Mouse (Mus musculus) adrenal gland, postnatal 10 days (tissue): ENCODE data around the gene Rom1. TPM values are rescaled to one million over a fixed set of nuclear protein-coding genes. Genes with fewer than 3 reads are reported as not detected.
A peak's percentile ranks its signal among the peaks of the same experiment; 100 is the strongest.

Experiments
- DNase-seq: peaks from one replicate; pipeline ENCODE4 v3.0.0; 2021; ENCODE audit warnings: mixed read lengths
- total RNA-seq, 2 experiments: library from RNA; stranded (reverse); gene quantifications; 2 replicates each; pipeline ENCODE4 v1.2.3; 2021

The Rom1 gene
- total RNA-seq, 2 experiments from 2014 or later = 17.4 to 24.0 TPM

DNA sequence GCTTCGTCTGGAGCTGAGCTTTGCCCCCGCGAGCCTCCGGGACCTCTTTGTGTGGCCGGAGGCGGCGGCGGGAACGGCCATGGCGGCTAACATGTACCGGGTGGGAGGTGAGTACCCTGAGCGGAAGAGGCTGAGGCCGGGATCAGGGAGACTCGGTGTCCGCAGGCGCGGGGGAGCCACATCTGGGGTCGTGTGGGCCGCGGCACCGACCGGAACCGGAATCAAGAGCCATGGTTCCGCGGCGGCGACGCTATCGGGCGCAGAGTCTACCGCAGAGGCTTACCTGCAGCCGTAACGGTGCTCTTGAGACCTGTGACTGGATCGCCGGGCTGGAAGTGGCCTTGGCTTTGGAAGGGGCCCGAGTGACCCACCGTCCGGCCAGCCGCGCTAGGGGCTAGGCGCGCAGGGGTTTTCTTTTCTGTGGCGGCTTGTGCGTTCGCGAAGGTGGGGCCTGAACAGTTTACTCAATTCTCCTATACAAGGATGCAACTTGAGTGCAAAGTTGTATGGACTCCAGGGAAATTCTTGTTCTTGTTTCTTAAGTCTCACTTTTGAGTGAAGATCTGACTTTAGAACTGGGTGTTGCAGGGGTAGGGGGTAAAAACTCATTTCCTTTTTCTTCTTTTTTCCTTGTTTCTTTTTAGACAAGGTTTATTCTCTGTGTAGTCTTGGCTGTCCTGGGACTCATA, 13.3 kb upstream of the Rom1 start:
- DNase-seq = peak; percentile 74

DNA sequence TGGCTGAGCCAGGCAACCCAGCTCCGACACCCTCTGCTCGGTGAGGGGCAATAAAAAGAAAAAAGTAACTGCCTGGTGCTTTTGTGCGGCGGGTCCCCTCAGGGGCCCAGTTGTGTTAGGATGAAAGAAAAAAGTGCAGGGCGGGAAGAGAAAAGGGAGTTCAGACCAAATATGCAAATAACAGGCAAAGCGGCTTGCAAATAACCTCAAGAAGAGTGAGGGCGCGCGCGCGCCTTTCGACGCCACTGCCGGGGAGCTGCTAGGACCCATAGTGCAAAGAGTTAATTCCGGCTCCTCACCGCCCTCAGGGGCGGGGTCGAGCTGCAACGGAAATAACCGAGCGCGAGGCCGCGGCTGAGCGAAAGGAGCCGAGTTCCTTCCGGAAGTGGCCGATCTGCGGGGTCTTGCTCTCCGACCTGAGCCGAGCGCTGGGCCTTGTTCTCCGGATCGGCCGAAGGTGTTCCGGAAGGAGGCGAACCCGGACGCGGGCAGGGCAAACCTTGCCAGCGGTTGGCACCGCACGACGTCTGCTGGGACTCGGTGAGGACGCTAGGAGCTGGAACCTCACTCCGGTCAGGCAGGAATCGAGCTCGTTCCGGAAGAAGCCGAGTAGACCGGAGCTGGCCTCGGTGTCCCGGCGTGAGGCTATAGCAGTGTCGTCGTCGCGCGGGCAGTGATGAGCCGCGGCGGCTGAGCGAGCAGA, 12.5 kb upstream of the Rom1 start, which contains the start of gene Mta2:
Gene Mta2, plus strand, starts transcription at position 361 of the 703 bp plus-strand sequence.
- peak; percentile 99 for DNase-seq

DNA sequence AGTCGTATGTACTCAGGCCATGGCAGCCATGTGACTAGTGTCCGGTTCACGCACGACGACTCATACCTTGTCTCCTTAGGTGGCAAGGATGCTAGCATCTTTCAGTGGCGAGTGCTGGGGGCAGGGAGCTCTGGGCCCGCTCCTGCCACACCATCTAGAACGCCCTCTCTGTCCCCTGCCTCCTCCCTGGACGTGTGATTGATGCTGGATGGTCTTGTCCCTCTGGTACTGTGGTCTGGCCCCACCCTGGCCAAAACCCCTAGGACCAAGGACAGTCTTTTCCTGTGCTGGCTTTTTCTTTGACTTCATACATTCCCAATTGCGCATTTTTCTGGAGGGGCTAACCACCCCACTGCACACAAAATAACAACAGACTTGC, 12.0 kb upstream of the Rom1 start:
- DNase-seq = no peak

DNA sequence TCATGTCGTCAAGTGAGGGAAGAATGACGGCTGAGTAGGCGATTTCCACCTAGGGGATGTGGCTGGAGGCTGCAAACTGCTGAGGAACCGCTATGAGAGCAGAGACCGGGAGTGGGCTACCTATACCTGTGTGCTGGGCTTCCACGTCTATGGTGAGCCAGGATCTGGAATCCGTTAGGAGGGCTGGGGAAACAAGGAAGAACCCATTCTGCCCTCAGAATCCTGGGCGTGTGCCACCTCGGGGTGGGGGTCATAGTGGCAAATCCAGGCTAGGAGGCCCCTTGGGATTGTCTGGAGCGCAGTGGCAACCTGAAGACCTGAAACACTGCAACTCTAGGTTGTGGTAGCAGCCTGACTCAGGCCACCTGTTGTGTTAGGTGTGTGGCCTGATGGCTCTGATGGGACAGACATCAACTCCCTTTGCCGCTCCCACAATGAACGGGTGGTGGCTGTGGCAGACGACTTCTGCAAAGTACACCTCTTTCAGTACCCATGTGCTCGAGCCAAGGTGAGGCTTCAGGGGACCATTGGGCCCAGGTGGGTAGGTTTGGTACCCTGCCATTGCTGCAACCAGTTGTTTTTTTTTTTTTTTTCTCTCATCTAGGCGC, 11.5 kb upstream of the Rom1 start:
- no peak for DNase-seq

DNA sequence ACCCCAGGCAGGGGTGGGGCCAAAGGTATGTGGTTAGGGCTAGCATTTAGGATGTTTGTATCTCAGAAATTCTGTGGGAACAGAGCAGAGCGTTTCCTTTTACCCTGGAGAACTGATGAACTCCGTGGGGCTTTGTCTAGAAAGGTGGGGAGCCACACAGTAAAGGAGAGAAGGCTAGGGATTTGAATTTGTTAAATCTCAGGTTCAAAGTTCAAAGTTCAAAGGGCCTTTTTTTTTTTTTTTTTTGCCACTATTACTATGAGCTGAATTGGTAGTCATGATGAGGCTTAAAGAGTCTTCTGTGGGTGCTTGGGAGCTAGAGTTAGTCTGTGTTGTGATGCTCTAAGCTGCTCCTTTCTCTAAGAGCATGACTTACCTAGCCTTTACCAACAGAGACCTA, 7.6 kb upstream of the Rom1 start:
- DNase-seq = no peak

DNA sequence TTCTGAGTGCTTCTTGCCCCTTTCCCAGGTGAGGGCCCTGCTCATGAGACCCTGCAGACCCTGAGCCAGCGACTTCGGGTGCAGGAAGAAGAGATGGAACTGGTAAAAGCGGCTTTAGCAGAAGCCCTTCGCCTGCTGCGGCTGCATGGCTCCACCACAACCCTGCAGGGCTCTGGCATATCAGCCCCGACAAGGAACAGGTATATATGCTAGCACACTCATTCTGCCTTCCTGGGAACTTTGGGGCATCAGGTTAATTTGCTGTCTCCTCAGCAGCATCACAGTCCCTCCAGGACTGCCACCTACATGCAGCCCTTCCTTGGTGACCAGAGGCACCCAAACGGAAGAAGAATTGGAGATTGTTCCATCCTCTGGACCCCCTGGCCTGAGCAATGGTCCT, 1.6 kb upstream of the Rom1 start:
- no peak for DNase-seq

DNA sequence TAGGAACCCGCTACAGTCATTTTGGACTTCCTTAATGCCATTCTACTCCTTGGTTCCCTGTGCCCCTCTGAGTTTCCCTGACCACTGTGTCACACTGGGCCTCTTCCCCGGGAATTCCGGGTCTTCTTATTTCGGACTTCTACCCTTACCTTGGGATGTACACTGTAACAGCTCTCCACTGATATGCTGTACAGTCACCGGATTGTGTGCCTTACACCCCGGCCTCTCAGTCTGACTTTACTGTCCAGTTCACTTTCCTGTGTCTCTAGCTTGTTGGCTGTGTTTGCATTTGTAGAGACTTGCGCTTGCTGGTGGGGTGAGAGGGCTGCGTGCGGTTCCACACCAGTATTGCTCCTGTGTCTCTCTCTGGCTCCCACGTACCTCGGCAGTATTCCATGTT, 961 bp upstream of the Rom1 start:
- no peak for DNase-seq

DNA sequence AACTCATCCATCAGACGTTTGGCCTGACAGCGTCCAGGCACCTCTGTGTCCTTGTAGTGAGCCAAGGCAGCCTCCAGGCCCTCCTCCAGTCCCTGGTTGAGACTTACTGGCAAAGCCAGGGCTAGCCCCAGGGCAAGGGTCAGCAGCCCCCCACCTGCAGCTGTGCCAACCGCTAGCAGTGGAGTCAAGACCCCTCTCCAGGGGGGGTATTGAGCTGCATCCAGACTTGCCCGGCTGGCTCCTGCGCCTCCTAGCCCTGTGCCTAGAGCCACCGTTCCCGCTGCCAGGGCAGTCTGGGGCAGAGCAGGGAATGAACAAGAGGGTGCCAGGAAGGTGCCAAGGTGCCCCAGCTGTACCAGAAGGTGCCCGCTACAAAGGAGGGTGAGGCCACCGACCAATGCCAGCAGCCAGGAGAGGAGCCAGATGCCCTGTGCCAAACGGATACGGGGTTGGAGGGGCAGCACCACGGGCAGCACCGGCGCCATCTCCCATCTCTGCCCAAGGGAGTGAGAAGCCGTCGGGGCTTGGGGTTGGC, 400 bp downstream of the Rom1 start:
- no peak for DNase-seq

DNA sequence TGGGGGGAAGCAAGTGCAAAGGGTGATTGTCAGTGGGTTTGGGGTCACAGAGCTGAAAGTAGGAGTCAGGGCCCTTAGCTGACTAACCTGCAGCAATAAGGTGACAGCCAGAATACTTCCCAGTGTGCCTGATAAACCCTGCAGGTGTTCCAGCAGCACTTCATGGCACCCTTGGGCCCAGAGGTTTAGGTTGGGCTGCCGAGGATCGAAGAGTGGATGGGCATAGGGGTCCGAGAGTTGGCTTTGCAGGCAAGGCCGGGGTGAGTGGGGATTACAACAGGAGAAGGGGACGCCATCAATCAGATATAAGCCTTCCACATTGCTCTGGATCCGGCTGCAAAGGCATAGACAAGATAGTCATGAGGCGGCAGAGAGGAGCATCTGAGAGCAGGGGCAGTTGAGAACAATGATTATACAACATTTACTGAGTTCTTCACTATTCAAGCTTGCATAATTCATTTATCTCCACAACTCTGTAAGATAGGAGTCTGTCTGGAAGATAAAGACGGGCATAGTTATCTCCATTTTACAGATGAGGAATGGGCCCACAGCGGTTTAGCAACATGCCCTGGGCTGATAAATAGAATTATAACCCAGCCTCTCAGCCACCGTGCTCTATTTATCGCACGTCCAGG, 1.1 kb downstream of the Rom1 start:
- DNase-seq = no peak

DNA sequence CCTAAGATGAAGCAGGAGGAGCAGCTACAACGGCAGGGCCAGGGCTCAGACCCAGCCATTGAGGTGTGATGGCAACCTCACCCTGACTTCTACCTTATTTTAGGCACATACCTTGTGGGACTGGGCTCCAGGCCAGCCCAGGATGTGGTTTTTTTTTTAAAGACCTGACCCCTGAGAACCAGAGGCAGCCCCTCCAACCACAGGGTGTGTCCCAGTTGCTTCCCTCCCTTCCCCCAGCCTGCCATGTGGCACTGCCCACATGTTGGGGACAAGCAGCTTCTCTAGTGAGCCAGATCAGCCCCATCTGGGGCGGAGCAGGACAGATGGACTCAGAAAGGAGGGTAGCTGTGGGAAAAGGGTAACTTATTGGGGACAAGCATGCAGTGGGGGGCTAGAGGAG, 2.4 kb downstream of the Rom1 start:
- DNase-seq = no peak

DNA sequence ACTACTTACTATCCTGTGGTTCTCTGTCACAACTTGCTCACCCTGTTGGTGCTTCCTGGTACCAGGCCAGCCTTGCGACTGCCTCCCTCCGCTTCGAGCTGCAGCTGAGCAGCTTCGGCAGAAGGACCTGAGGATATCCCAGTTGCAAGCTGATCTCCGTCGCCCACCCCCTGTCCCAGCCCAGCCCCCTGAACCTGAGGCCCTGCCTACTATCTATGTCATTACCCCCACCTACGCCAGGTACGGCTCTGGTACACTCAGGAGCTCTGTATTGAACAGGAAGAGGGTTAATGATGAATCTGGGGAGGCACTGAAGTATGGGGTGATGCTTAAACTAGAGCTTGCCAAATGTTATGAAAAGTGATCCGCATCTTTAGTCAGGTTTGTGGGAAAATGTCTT, 7.4 kb downstream of the Rom1 start:
- DNase-seq = peak; percentile 38

DNA sequence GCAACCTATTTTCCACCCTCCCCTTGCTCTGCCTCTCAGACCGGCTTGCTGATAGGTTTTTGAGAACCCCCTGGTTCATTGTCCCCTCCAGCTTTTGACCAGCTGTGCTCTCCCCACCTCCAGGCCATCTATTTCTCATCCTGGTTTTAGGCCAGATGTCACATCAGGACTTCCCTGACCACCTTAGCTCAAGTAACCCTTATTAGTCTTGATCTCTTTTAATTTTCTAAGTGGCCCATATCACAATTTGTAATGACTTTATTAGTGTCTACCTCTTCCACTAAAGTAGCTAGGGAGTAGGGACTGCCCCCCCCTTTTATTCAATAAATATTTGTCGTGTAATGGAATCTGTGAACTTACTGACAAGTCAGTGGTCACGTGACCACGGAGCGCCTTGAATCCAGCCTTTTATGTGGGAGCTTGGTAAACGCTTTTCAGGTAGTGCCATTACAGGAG, 8.3 kb downstream of the Rom1 start:
- DNase-seq = peak; percentile 50

DNA sequence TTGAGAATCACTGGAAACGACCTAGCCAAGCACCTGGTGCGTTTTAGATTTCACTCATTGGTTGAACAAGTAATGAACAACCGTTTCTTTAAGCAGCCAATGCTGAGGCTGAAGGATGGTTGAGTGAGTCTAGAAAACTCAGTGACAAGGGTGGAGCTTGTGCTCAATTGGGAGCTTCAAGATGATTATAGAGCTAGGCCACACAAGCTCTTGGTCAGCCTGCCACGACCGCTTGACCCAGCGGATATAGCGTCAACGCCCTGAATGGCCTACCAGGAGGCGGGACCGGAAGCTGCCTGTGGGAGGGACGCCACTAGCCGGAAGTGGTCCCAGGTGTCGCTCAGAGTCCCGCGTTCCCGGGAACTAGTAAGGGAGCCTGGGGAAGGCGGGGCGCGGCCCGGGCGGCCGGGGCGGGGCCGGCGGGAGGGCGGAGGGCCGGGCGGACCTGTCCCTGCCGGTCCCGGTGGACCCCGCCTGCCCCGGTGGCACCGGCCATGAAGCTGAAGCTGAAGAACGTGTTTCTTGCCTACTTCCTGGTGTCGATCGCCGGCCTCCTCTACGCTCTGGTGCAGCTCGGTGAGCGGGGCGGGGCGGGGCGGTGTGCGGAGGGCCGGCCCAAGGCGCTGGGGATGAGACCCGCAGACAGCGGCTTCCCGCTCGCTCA, 9.0 kb downstream of the Rom1 start, which contains the start of gene B3gat3:
Gene B3gat3, plus strand, starts transcription at position 302 of the 664 bp plus-strand sequence.
- DNase-seq = peak; percentile 97

DNA sequence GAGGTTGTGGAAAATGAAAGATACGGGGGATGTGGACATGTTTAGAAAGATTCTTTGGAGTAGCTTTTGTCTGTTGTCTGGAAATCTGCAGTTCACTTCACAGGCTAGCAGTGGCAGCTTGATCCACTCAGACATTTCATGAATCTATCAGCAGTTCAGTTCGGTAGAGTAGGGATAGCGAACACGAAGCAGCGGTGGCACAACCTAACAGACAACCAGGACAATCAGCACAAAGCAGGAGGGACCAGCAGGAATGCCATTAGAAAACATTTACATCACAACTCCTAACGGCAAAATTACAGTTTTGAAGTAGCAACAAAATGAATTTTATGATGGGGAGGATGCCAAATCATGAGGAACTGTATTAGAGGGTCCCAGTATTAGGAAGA, 9.5 kb downstream of the Rom1 start:
- DNase-seq = no peak

DNA sequence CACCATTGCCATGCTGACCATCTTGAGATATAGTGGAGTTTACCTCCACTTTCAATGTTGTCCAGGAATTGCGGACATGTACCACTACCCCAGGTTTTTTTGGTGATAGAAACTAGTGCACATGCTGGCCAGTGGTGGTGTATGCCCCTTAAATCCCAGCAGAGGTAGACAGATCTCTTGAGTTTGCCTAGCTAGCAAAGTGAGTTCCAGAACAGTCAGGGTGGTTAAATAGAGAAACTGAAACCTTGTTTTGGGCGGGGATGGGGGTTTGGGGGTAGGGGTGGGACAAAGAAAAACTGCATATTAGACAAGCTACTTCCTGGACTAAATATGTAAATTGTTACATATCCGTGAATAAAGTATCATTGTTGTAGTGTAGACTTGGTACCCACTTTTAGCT, 10.2 kb downstream of the Rom1 start:
- no peak for DNase-seq

DNA sequence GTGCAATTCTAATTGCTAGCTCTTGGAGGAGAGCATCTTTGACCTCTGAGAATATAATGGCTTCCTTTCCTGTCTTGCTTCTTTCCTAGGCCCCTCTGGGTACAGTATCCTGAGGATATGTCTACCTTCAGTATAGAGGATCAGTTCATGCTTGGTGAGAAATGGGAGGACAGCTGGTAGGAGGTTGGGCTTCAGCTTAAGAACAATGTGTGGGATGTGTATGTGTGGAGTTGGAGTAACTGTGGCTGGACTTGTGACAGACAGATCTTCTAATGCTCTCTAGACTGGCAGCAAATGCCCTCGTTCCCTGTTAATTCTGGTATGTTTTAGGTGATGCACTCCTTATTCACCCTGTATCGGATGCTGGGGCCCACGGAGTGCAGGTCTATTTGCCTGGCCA, 14.9 kb downstream of the Rom1 start:
- DNase-seq = no peak

DNA sequence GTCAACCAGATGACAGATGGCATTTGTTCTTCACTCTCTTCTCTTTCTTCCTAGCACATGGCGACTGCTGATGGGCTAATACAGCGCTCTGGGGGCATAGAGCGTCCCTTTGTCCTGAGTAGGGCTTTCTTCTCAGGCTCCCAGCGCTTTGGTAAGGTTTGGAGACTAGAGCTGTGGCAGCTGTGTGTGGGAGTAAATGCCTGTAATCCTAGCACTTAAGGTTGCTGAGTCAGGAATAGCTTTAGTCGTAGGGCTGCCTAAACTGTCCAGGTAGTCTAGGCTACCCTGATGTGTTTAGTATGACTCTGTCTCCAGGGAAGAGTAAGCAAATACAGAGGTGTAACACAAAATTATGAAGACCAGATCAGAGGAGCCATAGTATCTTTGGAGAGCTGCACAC, 17.3 kb downstream of the Rom1 start:
- DNase-seq = no peak

DNA sequence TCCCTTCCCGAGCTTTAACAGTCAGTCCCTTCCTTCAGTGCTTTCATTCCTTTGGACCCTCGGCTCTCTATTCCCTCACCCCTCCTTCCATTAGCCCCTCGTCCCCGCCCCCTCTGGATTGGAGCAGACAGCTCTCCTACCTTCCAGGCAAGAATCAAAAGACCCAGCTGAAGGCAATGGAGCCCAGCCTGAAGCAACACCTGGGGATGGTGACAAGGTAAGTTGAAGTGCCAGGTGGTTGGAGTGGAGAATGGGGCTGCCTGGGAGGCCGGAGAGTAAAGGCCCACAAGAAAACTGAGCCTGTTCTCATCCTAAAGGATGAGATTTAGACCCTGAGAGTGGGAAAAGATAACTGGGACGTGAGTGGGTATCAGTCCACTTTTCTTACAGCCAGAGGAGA, 20.6 kb downstream of the Rom1 start:
- no peak for DNase-seq

DNA sequence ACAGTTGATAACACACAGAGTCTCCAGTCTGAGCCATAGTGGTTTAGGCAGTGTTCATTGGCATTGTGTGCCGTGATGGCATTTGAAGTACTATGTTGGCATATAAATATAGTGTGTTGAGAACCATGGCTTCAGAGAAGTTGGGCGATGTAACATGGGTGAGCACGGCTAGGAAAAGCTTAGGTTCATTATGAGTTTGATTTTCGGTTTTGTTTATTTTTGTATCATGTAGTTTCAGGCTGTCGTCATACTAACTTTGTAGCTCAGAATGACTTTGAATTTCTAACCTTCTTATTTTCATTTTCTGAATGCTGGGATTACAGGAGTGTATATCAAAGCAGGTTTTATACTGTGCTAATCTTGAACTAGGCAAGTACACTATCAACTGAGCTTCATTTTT, 25.7 kb downstream of the Rom1 start:
- DNase-seq = no peak

DNA sequence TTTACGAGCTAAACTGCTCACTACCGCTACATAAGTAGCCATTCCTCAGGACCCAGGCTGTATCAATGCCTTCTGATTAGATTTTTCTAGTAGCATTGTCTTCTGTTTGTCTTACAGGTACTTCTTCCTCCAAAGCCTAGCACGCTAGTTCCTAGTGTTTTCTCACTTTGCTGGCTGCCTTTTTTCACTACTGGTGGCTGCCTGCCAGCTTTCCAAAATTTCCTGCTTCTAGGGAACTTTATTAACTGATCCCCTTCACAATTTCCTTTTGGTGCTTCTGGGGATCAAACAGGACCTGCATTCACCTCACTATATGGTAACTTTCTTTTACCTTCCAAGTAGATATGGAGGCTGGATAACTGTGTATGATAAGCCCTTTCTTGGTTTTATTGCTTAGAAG, 30.1 kb downstream of the Rom1 start:
- no peak for DNase-seq

DNA sequence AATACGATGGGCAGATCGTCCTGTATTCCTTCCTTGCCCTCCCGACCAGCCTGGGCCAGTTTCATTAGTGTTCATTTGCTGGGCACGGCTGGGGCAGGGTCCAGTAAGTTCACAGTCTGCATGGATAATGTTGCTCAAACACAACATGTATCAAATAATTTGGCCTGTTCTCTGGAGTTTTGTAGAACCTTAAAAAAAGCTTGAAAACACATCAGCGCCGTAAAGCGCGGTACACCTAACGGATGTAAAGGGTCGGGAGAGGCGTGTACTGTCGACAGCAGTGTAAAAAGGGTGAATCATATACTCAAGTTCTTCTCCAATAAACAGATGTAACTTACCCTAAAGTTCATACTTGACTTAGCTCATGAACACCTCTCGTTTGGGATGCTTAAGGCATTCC, 30.6 kb downstream of the Rom1 start:
- DNase-seq = no peak

DNA sequence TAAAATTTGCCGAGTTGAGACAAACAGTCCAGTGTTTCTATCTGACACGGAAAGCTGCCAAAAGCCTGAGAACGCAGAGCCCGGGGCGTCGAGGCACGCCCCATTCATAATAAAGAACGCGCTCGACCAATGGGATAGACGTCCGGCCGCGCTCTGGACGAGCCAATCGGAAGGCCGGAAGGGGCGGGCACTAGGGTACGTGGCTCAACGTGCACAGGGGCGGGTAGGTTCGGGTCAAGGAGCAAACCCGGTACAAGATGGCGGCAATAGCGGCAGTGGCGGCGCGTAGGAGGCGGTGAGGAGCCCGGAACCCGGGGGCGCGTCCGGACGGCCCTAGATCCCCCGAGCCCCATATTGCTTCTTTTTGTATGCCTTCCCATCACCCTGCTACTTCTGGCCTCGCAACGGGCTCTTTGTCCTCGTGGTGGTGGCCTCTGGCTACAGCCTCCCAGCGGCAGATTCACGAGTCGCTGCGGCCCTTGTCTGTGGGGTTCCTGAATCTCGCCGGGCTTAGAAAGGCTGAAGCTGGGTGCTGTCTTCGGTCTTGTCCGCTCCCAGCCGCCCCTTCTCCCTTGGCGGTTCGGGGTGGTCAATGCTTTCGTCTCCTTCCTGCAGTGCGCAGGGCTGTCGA, 31.2 kb downstream of the Rom1 start, which contains the start of gene Ganab:
Gene Ganab, plus strand, starts transcription at position 207 of the 631 bp plus-strand sequence.
- peak; percentile 96 for DNase-seq
